Mouse (Mus musculus) embryo, embryonic 10.5 days (tissue): ENCODE measurements around the gene Hivep1.

Experiments
- DNase-seq: peaks from one replicate; pipeline ENCODE4 v3.0.0-alpha.2; 2015; ENCODE audit warnings: low spot score

Hivep1 gene

GRCm38 (mm10) chr13:42051961-42052695 is at the start of gene Hivep1:
TSS of gene Hivep1 (plus strand) at chr13:42052021.
- peak; percentile 66 for DNase-seq

- DNase-seq, result no peak
Measured at GRCm38 (mm10) chr13:42015484-42016045, 36.3 kb upstream of the Hivep1 start.

DNA sequence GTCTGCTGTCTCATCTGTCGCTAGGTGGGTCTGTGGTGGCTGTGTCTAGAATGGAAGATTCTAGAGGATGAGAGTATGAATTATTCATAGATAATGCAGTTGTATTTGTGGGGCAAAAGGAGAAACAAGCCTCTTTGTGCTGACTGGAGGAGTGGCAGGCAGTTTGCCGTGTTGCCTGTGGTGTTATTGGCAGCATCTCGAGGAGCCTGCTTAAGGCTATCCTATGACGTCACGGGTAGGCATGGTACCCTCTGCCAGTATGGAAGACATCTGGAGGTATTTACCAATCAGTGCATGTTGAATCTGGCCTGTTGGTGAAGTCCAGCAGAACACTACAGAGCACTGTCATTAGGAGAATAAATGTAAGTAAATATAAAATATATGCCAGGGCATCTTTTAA is 35.6 kb upstream of the Hivep1 start:
- DNase-seq, result no peak

- DNase-seq, result no peak
Measured at GRCm38 (mm10) chr13:42018356-42018755, 33.5 kb upstream of the Hivep1 start.

GRCm38 (mm10) chr13:42041203-42041602 is 10.6 kb upstream of the Hivep1 start:
- no peak for DNase-seq

GRCm38 (mm10) chr13:42043431-42043830 is 8.4 kb upstream of the Hivep1 start:
- no peak for DNase-seq

- peak; percentile 79 for DNase-seq
Measured at GRCm38 (mm10) chr13:42048991-42049773, 2.6 kb upstream of the Hivep1 start.

DNA sequence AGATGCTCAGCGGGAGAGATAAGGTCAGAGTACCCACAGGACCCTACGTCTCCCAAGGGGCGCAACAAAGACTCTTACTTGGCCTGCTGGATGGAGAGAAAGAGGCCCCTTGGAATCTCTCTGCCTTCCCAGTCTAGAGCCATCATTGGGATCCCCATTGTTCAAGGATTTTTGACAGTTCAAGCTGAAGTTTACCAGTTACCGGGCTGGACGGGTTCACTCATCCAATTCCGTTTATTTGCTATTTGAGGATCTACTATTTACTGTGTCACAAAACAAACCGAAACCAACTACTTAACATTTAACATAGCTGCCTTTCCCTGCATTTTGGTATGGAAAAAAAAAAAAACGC is 2.1 kb upstream of the Hivep1 start:
- DNase-seq, result no peak

- DNase-seq, result peak; percentile 40
Measured at GRCm38 (mm10) chr13:42050160-42050559, 1.7 kb upstream of the Hivep1 start.

- DNase-seq, result no peak
Measured at GRCm38 (mm10) chr13:42050880-42051201, 980 bp upstream of the Hivep1 start.

DNA sequence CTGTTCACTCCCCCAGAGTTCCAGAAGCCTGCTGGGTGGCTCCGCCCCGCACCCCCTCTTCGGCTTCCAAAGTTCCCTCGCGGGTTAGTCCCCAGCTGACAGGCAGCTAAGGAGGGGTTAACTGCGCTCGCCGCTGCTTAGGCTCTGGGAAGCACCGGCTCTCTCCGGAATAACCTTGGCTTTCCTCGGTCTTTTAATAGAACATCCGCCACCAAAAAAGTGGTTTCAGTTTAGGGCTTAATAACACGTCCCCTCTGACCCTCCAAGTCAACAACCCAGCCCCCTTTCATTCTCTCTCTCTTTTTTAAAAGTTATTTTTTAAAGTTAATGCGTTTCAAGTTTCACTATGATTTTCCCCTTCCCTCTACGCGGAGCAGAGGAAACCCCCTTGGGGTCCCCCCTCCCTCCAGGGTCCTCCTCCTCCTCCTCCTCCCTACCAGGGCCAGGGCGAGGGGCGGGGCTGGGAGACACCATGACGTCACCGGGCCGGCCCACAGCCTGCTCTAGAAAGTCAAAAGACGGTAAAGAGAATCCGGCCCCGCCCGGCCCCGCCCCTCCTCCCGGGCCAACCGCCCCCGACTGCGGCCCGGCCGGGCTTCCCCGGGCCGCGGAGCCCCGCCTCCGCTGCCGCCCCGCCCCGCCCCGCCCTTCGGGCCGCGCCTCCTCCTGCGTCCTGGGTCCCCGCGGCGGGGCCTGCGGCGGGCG is 467 bp upstream of the Hivep1 start:
- peak; percentile 97 for DNase-seq

DNA sequence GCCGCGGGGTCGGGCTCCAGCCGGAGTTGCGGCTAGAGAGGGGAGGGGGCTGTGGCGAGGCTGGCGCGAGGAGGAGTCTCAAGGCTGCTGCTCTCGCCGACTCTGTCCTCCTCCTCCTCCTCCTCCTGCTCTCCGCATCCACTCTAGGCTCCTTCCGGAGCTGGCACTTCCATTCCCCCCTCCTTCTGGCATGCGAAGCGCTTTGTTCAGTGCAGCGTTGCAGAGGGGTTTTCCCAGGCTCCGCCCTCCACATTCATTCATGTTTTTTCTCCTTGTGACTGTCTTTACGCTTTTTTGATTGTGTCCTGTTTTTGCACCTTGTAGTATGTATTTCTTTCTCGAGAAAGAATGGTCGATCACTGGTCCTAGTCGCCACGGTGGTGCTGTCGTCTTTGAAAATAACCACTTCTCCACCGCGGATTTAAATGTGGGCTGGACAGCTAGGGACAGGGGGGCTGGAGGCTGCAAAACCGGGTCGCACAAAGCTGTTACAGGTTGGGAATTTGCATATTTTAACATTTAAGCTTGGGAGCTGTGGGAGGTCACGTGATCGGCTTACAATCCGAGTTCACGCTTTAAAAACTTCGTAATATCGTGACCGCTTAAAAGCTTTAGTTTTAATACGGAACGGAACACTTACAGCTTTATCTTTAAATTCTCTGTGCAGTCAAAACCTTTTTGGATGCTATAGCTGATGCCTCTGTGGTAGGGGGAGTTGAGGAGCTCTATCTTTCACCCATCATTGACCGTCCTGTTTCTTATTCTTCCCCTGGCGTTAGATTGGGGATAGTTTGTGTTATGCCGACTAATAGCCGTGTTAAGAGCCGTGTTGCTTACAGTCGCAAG is 1.1 kb downstream of the Hivep1 start:
- DNase-seq, result peak; percentile 87

- DNase-seq, result peak; percentile 32
Measured at GRCm38 (mm10) chr13:42053656-42054055, 1.8 kb downstream of the Hivep1 start.

DNA sequence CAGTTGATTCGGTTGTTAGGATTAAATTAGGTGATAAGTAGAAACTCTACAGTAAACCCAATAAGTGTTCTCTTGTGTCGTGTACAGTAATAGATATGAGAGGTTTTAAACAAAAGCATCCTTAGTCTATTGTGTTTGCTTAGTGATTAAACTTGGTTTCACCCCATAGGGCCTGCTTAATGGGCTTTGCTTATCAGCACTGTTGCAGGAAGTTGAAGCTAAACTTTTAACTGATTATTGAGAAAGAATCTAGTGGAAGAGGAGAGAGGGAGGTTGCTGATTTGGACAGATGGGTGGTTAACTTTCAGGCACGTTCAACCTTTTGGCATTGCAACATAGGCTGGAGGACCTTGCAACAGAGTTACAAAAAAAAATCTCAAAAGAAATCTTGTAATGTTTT is 2.3 kb downstream of the Hivep1 start:
- no peak for DNase-seq

DNA sequence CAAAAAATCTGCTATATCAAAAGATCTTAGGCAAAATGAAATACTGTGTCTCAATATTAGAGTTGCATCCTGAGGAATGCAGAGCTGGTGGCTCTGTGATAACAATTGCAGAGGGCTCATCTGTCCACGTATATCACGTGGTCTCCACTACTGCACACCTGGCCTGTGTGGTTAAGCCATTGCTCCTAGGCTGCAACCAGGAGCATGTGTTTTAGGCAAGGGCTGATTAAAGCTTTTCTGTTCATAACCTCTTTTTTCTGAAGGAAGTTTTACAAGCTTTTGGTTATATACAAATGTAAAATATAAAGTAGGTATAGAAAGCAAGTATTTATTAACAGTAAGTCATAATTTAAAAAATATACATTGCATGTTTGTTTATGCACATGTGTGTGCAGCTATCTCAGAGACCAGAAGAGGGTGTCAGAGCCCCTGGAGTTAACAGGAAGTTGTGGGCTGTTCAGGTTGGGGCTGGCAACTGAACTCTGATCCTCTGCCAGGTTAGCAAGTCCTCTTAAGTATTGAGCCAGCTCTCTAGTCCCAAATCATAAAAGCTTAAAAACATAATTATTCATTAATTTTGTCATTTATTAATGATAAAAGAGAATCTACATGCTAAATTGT is 5.0 kb downstream of the Hivep1 start:
- DNase-seq, result no peak

- no peak for DNase-seq
Measured at GRCm38 (mm10) chr13:42060846-42061630, 9.2 kb downstream of the Hivep1 start.

DNA sequence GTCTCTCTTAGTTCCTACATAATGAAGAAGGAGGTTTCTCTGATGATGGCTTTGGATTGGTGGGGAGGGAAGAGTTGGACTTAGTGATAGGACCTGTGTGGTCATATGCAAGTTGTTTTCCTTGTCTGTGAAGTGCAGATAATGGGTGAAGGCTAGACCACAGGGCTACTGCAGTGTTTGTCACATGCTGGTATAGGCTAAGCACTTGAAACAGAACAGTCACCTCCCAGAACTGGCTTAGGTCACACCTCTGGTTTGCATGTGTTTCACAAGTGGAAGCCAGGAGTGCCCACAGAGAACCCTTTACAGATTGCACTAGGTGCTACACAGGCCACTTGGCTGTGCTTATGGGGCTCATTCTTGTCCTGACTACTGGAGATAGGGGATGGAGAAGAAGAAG is 12.4 kb downstream of the Hivep1 start:
- no peak for DNase-seq

GRCm38 (mm10) chr13:42070236-42070635 is 18.4 kb downstream of the Hivep1 start:
- DNase-seq, result no peak

- no peak for DNase-seq
Measured at GRCm38 (mm10) chr13:42071011-42071410, 19.2 kb downstream of the Hivep1 start.

- DNase-seq, result no peak
Measured at GRCm38 (mm10) chr13:42073285-42073684, 21.5 kb downstream of the Hivep1 start.

GRCm38 (mm10) chr13:42075546-42075945 is 23.7 kb downstream of the Hivep1 start:
- no peak for DNase-seq
